Mouse (Mus musculus) T-helper 17 cell (primary cell): ENCODE measurements around the gene Selenon.
"Not testable (repeated sequence)": the region's sequence is repeated elsewhere in the genome, so short reads cannot be mapped to it uniquely, and the experiment has no call there.

ENCODE experiments used
- in situ Hi-C, 2 experiments: fragments of 300-600 bp; cut with MboI, MseI; formaldehyde crosslinking; loops; 1 replicate in 1 of 2; 2 replicates in 1 of 2; pipeline ENCODE4 v1.15.1; 2025; ENCODE audit warnings: high pct_unique_total_duplicates in 2 of 2

Selenon gene

DNA sequence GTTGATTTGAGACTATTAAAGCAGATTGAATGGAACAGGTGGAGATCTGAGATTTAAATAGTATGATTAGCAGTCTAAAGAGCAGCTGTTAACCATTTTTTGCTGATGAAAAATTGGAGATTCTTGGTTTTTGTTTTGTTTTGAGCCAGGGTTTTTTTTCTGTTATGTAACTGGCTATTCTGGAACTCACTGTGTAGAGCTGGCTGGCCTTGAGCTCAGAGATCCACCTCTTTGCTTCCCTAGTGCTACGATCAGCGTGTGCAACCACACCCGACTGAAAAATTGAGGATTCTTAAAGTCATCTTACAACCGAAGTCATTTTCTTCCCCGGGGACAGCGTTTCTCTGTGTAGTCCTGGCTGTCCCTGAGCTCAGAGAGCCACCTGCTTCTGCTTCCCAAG lies 40.2 kb downstream of the Selenon start:
- in situ Hi-C loops = no loop called here

DNA sequence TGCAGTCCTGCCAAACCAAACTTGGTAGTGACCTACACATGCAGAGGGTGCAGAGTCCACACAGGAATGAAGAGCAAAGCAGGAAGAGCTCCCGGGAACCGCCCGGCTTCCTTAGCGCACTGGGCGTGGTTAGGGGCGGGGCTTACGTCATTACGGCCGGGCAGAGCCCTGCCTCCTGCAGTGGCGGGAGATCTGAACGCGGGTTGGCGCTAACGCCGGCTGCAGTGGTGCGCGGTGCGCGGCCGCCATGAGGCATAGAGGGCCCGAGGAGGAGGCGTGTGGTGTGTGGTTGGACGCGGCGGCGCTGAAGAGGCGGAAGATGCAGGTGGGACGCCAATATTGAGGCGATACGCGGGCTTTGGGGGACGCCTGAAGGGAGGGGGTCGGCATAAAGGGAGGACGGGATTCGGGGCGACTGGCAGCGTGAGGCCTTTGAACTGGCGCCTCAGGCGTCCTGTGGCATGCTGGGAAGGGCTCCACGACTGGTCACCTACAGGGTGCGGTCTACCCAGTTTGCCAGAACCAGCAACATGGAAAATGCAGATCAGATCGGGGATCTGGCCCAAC lies 41.0 kb downstream of the Selenon start, which contains the start of gene Aunip:
TSS of gene Aunip (plus strand) at position 155 of the 567 bp plus-strand sequence.
- in situ Hi-C loops = no loop called here

DNA sequence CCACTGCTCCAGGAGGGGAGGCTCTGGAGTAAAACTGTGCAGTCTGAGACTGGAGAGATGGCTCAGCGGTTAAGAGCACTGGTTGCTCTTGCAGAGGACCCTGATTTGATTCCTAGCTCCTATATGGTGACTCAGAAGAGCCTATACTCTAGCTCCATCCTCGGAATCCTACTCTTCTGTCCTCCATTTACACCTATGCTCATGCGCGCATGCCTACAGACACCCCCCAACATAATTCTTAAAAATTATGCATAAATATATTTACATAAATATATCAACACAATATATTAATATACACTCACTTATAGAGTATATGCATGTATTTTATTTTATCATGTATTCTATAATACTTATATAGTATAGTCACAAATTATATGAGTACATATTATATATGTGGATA lies 41.6 kb downstream of the Selenon start:
- in situ Hi-C loops = no loop called here

DNA sequence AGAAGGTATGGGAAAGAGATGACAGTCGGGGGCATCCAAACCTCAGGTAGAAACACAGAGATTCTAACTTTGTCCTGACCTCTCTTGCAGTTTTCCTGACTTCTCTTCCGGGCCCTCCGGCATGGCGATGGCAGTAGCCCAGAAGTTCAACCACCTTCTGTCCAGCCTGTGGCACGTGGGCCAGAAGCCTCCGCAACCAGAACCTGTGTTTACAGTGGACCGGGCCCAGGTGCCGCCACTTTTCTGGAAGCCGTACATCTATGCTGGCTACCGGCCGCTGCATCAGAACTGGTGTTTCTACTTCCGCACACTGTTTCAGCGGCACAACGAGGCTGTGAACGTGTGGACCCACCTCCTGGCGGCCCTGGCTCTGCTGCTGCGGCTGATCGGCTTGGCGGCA lies 45.3 kb downstream of the Selenon start:
- in situ Hi-C loops = no loop called here

DNA sequence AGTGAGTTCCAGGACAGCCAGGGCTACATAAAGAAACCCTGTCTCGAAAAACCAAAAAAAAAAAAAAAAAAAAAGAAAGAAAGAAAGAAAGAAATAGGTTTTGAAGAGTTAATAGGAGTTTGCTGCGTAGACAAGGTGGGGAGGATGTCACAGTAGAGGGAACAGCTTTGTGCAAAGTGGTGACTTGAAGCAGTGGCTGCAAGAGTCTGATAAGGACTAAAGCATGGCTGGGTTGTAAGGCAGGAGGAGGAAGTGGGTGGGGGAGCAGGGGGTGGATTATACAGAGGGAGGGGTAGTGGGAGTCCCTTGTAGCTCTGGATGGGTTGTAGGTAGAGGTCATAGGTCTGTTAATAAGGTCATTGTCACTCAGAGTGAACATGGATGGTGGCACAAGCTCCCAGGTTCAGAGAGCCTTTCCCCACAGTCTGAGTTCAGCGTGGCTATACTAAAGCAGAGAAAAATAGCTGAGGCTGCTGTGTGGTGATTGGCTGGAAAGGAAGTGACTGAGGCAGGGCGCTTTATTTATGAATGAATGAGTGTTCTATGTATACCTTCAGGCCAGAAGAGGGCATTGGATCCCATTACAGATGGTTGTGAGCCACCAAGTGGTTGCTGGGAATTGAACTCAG lies 45.9 kb downstream of the Selenon start:
- in situ Hi-C loops = no loop called here

DNA sequence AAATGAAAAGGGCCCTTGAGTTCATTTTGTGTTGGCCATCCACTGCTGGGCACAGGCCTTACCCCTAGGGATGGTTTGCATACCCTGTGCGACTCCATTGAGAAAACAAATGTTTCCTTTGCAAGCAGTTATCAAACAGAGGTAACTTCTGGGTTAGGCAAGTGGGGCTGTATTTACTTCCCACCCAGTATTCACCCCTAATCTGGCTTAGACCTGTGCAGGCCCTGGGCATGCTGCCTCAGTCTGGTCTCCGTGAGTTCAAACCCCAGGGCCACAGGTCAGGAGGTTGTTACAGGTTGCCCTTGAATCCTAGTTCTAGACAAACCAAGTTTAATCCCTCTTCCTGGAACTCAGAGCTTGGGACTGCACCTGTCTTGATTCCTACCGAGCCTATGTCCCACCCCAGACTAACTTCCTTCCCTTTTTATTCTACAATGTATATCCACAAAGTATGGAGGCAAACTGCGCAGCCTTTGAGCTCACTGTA lies 46.6 kb downstream of the Selenon start:
- in situ Hi-C loops = no loop called here

DNA sequence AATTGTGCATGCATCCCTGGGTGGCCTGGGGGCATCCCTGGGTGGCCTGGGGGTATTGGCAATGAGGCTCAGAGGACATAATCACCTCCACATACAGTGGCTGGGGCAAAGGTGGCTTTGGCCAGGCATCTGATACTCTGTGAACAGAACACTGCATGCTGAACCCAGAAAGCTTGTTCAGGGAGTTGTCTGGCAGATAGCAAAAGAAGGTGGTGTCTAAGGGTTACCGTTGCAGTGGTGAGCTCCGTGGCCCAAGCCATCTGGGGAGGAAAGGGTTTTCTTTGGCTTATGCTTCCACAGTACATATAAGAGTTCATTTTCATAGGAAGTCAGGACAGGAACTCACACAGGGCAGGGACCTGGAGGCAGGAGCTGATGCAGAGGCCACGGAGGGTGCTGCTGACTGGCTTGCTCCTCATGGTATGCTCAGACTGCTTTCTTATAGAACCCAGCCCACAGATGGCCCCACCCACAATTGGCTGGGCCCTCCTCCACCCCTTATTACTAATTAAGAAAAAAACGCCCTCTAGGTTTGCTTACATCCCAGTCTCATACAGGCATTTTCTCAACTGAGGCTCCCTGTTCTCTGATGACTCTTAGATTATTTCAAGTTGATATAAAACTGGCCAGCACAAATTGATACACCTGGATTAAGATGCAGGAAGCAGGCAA lies 48.1 kb downstream of the Selenon start:
- in situ Hi-C loops = no loop called here

DNA sequence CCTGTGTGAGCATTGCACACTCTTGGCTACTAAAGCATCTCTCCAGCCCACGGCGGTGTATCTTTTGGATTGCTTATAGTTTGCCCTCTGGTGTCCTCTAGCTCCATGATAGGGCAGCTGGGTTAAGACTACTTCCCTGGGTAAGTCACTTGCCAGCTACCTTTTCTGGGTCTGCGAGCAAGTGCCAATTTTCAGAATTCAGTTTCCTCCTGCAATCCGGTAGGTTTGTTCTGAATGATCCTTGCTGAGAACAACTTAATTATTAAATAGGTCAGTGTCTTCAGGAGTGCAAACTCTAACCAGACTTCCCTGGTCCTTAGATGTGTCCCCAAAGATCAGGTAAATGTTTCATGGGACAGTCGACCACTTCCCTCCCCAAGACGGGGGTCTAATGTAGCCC lies 50.9 kb downstream of the Selenon start:
- in situ Hi-C loops = no loop called here

DNA sequence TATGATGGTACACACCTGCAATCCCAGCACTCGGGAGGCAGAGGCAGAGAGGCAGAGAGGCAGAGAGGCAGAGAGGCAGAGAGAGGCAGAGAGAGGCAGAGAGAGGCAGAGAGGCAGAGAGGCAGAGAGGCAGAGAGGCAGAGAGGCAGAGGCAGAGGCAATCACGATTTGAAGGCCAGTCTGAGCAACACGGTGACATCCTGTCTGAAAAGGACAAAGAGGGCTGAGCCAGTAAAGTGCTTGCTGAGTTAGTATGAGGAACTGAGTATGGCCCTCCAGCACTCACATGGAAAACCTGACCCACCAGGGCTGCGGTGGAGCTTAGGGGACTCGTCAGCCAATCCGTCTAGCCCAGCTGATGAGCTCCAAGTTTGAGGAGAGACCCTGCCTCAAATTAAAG lies 53.0 kb downstream of the Selenon start:
- in situ Hi-C loops = not testable (repeated sequence)

DNA sequence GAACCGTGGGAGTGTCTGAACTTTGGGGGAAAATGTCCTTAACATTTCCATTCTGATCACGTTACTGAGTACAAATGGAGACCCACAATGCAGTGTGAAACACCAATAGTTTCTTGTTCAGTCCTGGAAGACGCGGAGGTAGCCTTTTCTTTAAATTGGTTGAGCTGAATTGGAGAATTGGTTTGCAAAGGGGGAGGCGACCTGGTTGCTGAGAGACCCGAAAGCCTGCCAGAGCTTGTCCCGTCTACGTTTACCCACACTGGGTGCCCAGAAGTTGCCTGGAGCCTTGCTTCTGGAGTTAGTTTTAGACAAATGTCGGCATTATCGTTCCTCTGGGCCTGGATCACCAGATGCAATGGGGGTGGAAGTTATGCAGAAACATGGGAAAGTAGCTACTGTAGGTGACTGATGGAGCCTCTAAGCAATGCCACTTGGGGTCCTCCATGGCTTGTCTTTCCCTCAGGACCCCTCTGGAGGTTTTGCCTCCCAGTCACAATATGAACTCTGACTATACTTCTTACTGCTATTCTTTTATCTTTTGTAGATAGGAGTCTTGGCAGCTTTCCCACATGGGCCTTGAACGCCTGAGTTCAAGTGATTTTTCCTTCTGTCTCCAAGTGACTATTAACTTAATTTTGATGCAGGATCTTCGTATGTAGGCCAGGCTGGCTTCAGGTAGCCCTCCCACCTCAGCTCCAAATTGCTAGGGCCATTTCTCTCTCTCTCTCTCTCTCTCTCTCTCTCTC lies 53.8 kb downstream of the Selenon start:
- in situ Hi-C loops = no loop called here

DNA sequence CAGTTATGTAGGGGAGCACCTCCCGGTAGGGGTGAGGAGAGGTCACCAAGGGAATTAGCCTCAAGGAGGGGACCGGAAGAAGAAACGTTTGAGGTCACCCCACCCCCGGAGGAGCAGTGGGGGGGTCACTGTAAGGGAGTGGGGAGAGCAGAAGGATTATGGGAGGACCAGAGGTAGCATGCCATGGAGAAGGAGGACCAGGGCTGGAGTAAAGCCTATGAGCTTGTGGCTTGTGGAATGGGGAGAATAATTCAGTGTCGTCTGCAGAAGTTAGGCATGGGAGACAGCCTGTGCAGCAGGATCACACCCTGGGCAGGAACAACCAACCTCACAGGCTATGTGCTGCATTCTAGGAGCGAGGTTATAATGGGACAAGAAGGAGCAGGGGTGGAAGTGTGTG lies 54.7 kb downstream of the Selenon start:
- in situ Hi-C loops = no loop called here

DNA sequence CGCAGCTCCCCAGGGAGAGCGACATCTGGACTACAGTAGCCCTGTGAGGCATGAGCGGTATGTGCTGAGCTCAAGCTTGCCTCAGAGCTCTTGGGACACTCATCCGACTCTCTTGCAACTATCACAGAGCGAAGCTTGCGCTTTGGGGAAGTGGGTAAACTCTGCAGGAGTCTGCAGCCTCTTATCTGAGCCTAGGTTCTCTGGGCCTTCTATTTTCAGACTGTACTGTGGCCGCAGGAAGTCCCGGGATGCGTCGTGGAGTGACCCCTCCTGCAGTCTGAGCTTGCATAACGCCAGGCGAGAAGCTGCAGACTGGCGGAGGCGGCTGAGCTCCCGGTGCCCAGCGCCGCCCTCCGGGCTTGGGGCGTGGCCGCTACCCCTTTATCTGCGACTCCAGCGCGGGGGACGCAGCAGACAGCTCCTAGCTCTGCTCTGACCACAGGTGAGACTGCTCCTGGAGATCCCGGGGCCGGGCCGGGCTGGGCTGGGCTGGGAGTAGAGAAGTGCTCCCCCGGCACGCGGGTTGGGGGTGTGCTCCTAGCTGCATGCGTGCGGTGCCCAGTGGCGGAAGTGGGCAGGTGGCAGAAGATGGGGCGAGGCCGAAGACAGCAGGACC lies 55.3 kb downstream of the Selenon start, which contains the start of gene Paqr7:
TSS of gene Paqr7 (plus strand) at position 103 of the 616 bp plus-strand sequence.
- in situ Hi-C loops = no loop called here

DNA sequence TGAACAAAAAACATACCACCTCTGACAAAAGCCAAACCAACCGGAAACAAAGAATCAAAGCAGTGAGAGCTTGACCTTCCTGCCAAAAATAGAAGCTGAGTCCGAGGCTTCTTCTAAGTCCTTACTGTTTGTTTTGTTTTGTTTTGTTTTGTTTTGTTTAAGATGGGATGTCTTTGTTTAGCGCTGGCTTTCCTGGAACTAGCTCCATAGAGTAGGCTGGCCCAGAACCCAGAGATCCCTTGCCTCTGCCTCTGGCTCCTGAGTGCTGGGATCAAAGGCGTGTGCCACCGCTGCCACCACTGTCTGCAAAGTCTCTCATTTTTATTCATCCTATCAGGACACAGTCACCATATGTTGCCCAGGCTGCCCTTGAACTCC lies 56.4 kb downstream of the Selenon start:
- in situ Hi-C loops = no loop called here

DNA sequence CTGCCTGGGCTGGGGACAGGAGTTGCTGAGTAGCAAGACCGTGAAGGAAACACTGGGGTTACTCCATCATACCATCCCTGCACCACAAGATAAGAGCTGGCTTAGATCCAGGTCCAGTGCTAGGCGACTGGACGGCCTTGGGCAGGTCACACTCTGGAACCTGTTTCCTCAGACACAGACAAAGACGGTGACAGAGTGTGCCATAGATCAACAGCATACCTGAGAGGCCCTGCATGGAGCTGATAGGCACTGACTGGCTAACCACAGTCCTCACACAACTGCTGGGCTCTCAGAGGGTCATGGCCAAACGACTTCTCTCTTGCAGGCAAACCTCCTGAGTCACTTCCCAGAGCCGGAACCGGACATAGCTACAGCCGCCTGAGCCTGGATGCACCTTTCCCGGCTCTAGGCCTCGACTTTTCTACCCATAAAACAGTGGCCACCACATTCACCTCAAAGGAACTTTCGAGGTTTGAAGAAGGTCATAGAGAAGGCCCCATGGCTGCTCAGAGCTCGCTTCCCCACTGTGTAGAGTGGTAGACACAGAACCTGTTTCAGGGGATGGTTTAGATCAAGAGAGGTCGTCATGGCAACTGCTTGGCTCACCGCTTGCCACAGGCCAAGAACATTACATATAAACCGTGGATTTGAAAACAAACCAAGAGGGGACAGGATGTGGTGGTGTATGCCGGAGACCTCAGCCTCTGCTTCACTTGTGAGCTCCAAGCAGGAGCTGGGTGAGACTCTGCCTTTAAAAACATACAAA lies 57.0 kb downstream of the Selenon start:
- in situ Hi-C loops = no loop called here

DNA sequence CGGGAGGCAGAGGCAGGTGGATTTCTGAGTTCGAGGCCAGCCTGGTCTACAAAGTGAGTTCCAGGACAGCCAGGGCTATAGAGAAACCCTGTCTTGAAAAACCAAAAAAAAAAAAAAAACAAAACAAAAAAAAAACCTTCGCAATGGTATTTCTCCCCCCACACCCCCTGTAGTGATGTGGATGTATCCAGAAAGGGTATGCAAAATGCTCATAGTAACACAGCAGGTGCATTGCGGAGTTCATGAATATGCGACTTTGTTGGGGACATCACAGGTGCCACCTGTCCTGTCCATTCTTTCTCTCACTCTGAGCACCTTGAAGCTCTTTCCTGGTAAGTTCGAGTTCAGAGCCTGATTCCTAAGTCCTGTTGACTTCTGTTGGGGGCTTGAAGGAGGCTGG lies 57.8 kb downstream of the Selenon start:
- in situ Hi-C loops = not testable (repeated sequence)

DNA sequence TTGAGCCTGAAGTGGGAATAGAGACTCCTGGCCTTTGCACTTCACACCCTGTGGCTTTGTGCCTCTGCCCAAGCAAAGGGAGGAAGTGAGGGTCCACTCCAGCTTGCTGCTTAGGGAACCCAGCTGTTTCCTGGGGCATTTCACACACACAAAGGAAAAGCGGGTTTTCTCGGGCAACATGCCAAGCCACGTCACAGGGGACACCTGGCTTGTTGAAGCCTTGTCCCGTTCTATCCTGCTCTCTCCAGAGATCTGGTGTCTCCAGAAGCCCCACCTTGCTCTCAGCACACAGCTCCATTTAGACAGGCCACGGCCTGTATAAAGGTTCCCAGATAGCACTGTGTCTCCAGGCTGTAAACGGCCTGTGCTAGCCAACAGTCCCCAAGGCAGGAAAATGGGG lies 60.2 kb downstream of the Selenon start:
- in situ Hi-C loops = no loop called here

DNA sequence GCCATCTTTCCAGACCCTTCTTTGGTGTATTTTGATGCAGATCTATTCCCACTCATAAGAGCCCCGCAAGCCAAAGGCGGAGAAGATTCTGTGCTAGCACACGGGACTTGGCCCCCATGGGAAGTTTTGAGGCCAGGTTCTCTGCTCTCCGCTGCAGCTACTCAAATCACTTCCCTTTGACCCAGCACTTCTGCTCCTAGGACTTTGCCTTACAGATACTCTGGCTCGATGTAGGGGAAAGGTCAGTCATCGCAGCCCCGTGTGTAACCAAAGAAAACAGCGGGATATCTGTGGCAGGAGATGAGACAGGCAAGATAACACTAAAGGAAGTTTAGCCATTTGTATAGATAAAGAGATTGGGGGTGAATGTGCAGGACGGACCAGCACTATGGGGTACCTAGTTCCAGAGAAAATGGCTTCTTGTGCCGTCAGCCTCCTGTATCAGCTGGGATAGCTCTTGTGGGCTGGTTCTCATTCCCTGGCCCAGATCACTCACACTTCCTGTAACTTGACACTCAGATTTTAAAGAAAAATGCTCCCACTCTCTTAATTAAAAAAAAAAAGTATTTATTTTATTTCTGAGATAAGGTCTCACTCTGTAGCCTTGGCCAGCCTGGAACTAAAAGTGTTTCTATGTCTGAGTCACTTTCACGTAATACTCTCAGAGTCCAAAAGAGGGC lies 61.8 kb downstream of the Selenon start:
- in situ Hi-C loops = no loop called here

DNA sequence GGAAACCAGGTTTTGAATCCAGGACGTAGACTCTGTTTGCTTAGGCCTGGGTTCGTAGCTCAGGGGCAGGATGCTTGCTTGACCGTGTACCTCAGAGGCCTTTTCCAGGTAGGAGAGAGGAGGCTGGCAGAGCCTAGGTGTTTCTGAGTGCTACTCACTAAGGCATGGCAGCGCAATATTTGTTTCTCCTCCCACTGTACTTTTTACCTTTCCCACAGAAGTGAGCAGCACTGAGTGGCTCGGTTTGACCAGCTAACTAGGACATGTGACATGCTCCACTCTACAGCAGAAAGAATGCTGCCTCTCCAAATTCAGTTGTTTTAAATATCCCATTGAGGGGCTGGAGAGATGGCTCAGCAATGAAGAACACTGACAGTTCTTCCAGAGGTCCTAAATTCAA lies 63.8 kb downstream of the Selenon start:
- in situ Hi-C loops = no loop called here
